Mouse (Mus musculus): ENCODE measurements around the gene Zdhhc12. TPM values are rescaled to one million over a fixed set of nuclear protein-coding genes. Genes with fewer than 3 reads are reported as not detected.
"Not testable (repeated sequence)": the region's sequence is repeated elsewhere in the genome, so short reads cannot be mapped to it uniquely, and the experiment has no call there.

Gene Zdhhc12
- total and polyA plus RNA-seq, 2 experiments from 2014 or later = 23.8 to 30.7 TPM

GRCm38 (mm10) chr2:30133613-30134377 is 40.3 kb upstream of the Zdhhc12 start, which contains the start of gene Tbc1d13:
Tbc1d13 (plus strand) TSS chr2:30133746.
- ATAC-seq (ENCODE audit: low FRiP score) (peak; percentile 93), DNase-seq (ENCODE audit: low spot score) (peak; percentile 96)
- WGBS = under 1% methylated on average over 46 of the region's 46 CpGs

GRCm38 (mm10) chr2:30132801-30133612 is 39.6 kb upstream of the Zdhhc12 start:
- Histone ChIP-seq H3K4me3 (ENCODE audit: low read depth, low read length) (peak overlapping the region; percentile 78), H3K4me1 (ENCODE audit: insufficient read depth, low read length) (peaks cover 11% of the 10 kb centered on the region; the same call in 1 of the 2 replicates), H3K27ac (ENCODE audit: low read depth, low read length) (peak overlapping the region; percentile 7; the same call in 1 of the 2 replicates), H3K9me3 (ENCODE audit: low read length) (no peaks in the 10 kb centered on the region), H3K36me3 (ENCODE audit: insufficient read depth, low read length) (peaks cover 5% of the 10 kb centered on the region; the same call in 1 of the 2 replicates), H3K4me2 (ENCODE audit: low read depth, low read length, poor library complexity, severe bottlenecking) (peak overlapping the region; percentile 90), H3K27me3 (ENCODE audit: insufficient read depth, low read length) (no peaks in the 10 kb centered on the region), H3K9ac (replicated peaks; ENCODE audit: low read length, poor library complexity, severe bottlenecking) (no peak overlapping the region)
- DNase-seq (ENCODE audit: low spot score) (peak; percentile 15), ATAC-seq (ENCODE audit: low FRiP score) (no peak)
- no peak for TF ChIP-seq CTCF (IDR thresholded peaks at IDR 0.05)
- WGBS = 21% methylated on average over 16 of the region's 16 CpGs

More at GRCm38 (mm10) chr2:30133613-30134377, 40.3 kb upstream of the Zdhhc12 start, which contains the start of gene Tbc1d13:
- peak within 1 kb of the TSS; percentile 78 for H3K4me3 ChIP-seq (ENCODE audit: low read depth, low read length)
- peak within 1 kb of the TSS; percentile 90 for H3K4me2 ChIP-seq (ENCODE audit: low read depth, low read length, poor library complexity, severe bottlenecking)
- no peaks in the 10 kb centered on the region for H3K9me3 ChIP-seq (ENCODE audit: low read length)
- TF ChIP-seq CTCF (IDR thresholded peaks at IDR 0.05) = no peak
- peak within 1 kb of the TSS; percentile 79 for H3K9ac ChIP-seq (replicated peaks; ENCODE audit: low read length, poor library complexity, severe bottlenecking)
- H3K27me3 ChIP-seq (ENCODE audit: insufficient read depth, low read length) = no peaks in the 10 kb centered on the region
- H3K4me1 ChIP-seq (ENCODE audit: insufficient read depth, low read length) = peaks cover 11% of the 10 kb centered on the region; the same call in 1 of the 2 replicates
- peak within 1 kb of the TSS; percentile 80 for H3K27ac ChIP-seq (ENCODE audit: low read depth, low read length)
- peaks cover 5% of the 10 kb centered on the region; the same call in 1 of the 2 replicates for H3K36me3 ChIP-seq (ENCODE audit: insufficient read depth, low read length)

GRCm38 (mm10) chr2:30131240-30131639 is 37.8 kb upstream of the Zdhhc12 start:
- H3K36me3 ChIP-seq (ENCODE audit: insufficient read depth, low read length); H3K4me3 ChIP-seq (ENCODE audit: low read depth, low read length); H3K27ac ChIP-seq (ENCODE audit: low read depth, low read length); H3K27me3 ChIP-seq (ENCODE audit: insufficient read depth, low read length); H3K4me2 ChIP-seq (ENCODE audit: low read depth, low read length, poor library complexity, severe bottlenecking); H3K9ac ChIP-seq (replicated peaks; ENCODE audit: low read length, poor library complexity, severe bottlenecking); H3K9me3 ChIP-seq (ENCODE audit: low read length); ATAC-seq (ENCODE audit: low FRiP score); DNase-seq (ENCODE audit: low spot score): not testable (repeated sequence)
- peaks cover 11% of the 10 kb centered on the region; the same call in 1 of the 2 replicates for H3K4me1 ChIP-seq (ENCODE audit: insufficient read depth, low read length)
- TF ChIP-seq CTCF (IDR thresholded peaks at IDR 0.05) = peak; percentile 34
- 64% methylated on average over 5 of the region's 5 CpGs for WGBS

GRCm38 (mm10) chr2:30130156-30130555 is 36.7 kb upstream of the Zdhhc12 start:
- no peak overlapping the region for H3K4me3 ChIP-seq (ENCODE audit: low read depth, low read length)
- WGBS = 84% methylated on average over 4 of the region's 4 CpGs
- H3K4me2 ChIP-seq (ENCODE audit: low read depth, low read length, poor library complexity, severe bottlenecking) = no peak overlapping the region
- no peaks in the 10 kb centered on the region for H3K9me3 ChIP-seq (ENCODE audit: low read length)
- H3K9ac ChIP-seq (replicated peaks; ENCODE audit: low read length, poor library complexity, severe bottlenecking) = no peak overlapping the region
- no peak for ATAC-seq (ENCODE audit: low FRiP score)
- H3K4me1 ChIP-seq (ENCODE audit: insufficient read depth, low read length) = peaks cover 10% of the 10 kb centered on the region; the same call in 1 of the 2 replicates
- TF ChIP-seq CTCF (IDR thresholded peaks at IDR 0.05) = no peak
- no peak for DNase-seq (ENCODE audit: low spot score)
- H3K27ac ChIP-seq (ENCODE audit: low read depth, low read length) = no peak overlapping the region
- H3K36me3 ChIP-seq (ENCODE audit: insufficient read depth, low read length) = no peaks in the 10 kb centered on the region
- no peaks in the 10 kb centered on the region for H3K27me3 ChIP-seq (ENCODE audit: insufficient read depth, low read length)

- WGBS = 31% methylated on average over 2 of the region's 2 CpGs
- no peak for ATAC-seq (ENCODE audit: low FRiP score)
- no peak overlapping the region for H3K27ac ChIP-seq (ENCODE audit: low read depth, low read length)
- TF ChIP-seq CTCF (IDR thresholded peaks at IDR 0.05) = peak; percentile 86
- H3K27me3 ChIP-seq (ENCODE audit: insufficient read depth, low read length) = no peaks in the 10 kb centered on the region
- H3K36me3 ChIP-seq (ENCODE audit: insufficient read depth, low read length) = no peaks in the 10 kb centered on the region
- no peak overlapping the region for H3K4me3 ChIP-seq (ENCODE audit: low read depth, low read length)
- H3K4me1 ChIP-seq (ENCODE audit: insufficient read depth, low read length) = no peaks in the 10 kb centered on the region
- no peaks in the 10 kb centered on the region for H3K9me3 ChIP-seq (ENCODE audit: low read length)
- DNase-seq (ENCODE audit: low spot score) = peak; percentile 70
- H3K4me2 ChIP-seq (ENCODE audit: low read depth, low read length, poor library complexity, severe bottlenecking) = no peak overlapping the region
- H3K9ac ChIP-seq (replicated peaks; ENCODE audit: low read length, poor library complexity, severe bottlenecking) = no peak overlapping the region
Observed at GRCm38 (mm10) chr2:30128789-30129188, 35.3 kb upstream of the Zdhhc12 start.

Measured in midbrain, postnatal 0 days (tissue).